Comparison of ENCODE assay signal across 18 mouse cellular contexts in genomic region chr7:133262161-133262560, GRCm38 (mm10).
DNase-seq lines count a peak whose midpoint lies in the region; ATAC-seq and TF ChIP-seq lines count a peak whose summit lies in the region.
"Had no signal": no experiment of that assay in that cellular context is flagged by ENCODE, and none has a peak within 500 bp of the region (broad histone marks: within the 10 kb centered on the region; RNA-seq: fewer than 3 reads in every experiment).

No protein-coding gene starts in this region.

- H3K4me1 ChIP-seq in hindbrain, postnatal 0 days (ENCODE audit: insufficient read depth, low read length): no peaks in the 10 kb centered on the region
- peaks cover 4% of the 10 kb centered on the region; the same call in 1 of the 2 replicates for H3K4me1 ChIP-seq in hindbrain, embryonic 13.5 days (replicated peaks)
- H3K4me1 ChIP-seq: intestine, embryonic 15.5 days; liver, embryonic 13.5 days had no signal

- TF ChIP-seq CTCF in hindbrain, postnatal 0 days (IDR thresholded peaks at IDR 0.05; ENCODE audit: low read depth): no peak

- no peak overlapping the region for H3K4me2 ChIP-seq in hindbrain, postnatal 0 days (ENCODE audit: low read depth, low read length)
- H3K4me2 ChIP-seq in hindbrain, embryonic 13.5 days: no peak overlapping the region
- H3K4me2 ChIP-seq: heart, embryonic 13.5 days; intestine, embryonic 15.5 days; liver, embryonic 13.5 days; midbrain, embryonic 11.5 days had no signal

- no peak for ATAC-seq in cerebellum, adult (ENCODE audit: insufficient number of reproducible peaks, low FRiP score, low TSS enrichment)
- ATAC-seq in hindbrain, postnatal 0 days: no peak
- ATAC-seq in hindbrain, embryonic 13.5 days (ENCODE audit: low FRiP score): no peak
- ATAC-seq: intestine, embryonic 15.5 days had no signal

- no peak overlapping the region for H3K9ac ChIP-seq in hindbrain, postnatal 0 days (replicated peaks; ENCODE audit: low read length)
- no peak overlapping the region for H3K9ac ChIP-seq in hindbrain, embryonic 13.5 days
- H3K9ac ChIP-seq: heart, embryonic 13.5 days; intestine, embryonic 15.5 days; liver, embryonic 13.5 days had no signal

- no peaks in the 10 kb centered on the region for H3K9me3 ChIP-seq in hindbrain, postnatal 0 days (ENCODE audit: low read length)
- H3K9me3 ChIP-seq in hindbrain, embryonic 13.5 days: no peaks in the 10 kb centered on the region
- H3K9me3 ChIP-seq: heart, embryonic 13.5 days; intestine, embryonic 15.5 days; liver, embryonic 13.5 days had no signal

- H3K27me3 ChIP-seq in hindbrain, postnatal 0 days (ENCODE audit: insufficient read depth, low read length): no peaks in the 10 kb centered on the region
- H3K27me3 ChIP-seq in hindbrain, embryonic 13.5 days: no peaks in the 10 kb centered on the region
- H3K27me3 ChIP-seq: intestine, embryonic 15.5 days; liver, embryonic 13.5 days had no signal

- H3K36me3 ChIP-seq in hindbrain, postnatal 0 days (ENCODE audit: insufficient read depth, low read length): no peaks in the 10 kb centered on the region
- no peaks in the 10 kb centered on the region for H3K36me3 ChIP-seq in hindbrain, embryonic 13.5 days
- H3K36me3 ChIP-seq: heart, embryonic 13.5 days; intestine, embryonic 15.5 days; liver, embryonic 13.5 days had no signal

- peak; percentile 49 for DNase-seq in cerebellum, adult 8-10 months
- peak; percentile 37 for DNase-seq in hindbrain, postnatal 0 days (ENCODE audit: low spot score)
- peak; percentile 9 for DNase-seq in right cerebral cortex, adult 18-20 months
- DNase-seq in right cerebral cortex, postnatal 10 days (ENCODE audit: low spot score in 2 of 2): no peak
- DNase-seq in adrenal gland, adult 2 months: no peak
- DNase-seq in neural tube, embryonic 10.5 days (ENCODE audit: extremely low spot score, low spot score): no peak
- DNase-seq: gastrocnemius, postnatal 36 days; left cerebral cortex, postnatal 4 days; liver, embryonic 13.5 days; lung, postnatal 36 days; right cerebral cortex, postnatal 14 days; thymus, postnatal 36 days had no signal

- WGBS in hindbrain, postnatal 0 days: 57% methylated on average over 5 of the region's 5 CpGs
- 69% methylated on average over 5 of the region's 5 CpGs for WGBS in hindbrain, embryonic 13.5 days

- no peak overlapping the region for H3K4me3 ChIP-seq in hindbrain, postnatal 0 days (ENCODE audit: low read length)
- no peak overlapping the region for H3K4me3 ChIP-seq in hindbrain, embryonic 13.5 days
- H3K4me3 ChIP-seq: heart, embryonic 13.5 days; intestine, embryonic 15.5 days; liver, embryonic 13.5 days; myocyte had no signal

- no peak overlapping the region for H3K27ac ChIP-seq in hindbrain, postnatal 0 days
- H3K27ac ChIP-seq in hindbrain, embryonic 13.5 days: no peak overlapping the region
- H3K27ac ChIP-seq: heart, embryonic 13.5 days; intestine, embryonic 15.5 days; liver, embryonic 13.5 days had no signal

Comparison
In these comparisons a context has a peak if more than half of its experiments do, and no peak if none do; other contexts are left out.
1. DNase-seq: peak in cerebellum, adult 8-10 months (single experiment), hindbrain, postnatal 0 days (single experiment) and right cerebral cortex, adult 18-20 months (single experiment); none in right cerebral cortex, postnatal 10 days (0 of 2), adrenal gland, adult 2 months (single experiment) and neural tube, embryonic 10.5 days (single experiment).